Mouse (Mus musculus): ENCODE measurements around the gene Cptp. TPM values are rescaled to one million over a fixed set of nuclear protein-coding genes. Genes with fewer than 3 reads are reported as not detected.

Gene Cptp
- polyA plus RNA-seq, 1 experiment, result 1.7 TPM

DNA sequence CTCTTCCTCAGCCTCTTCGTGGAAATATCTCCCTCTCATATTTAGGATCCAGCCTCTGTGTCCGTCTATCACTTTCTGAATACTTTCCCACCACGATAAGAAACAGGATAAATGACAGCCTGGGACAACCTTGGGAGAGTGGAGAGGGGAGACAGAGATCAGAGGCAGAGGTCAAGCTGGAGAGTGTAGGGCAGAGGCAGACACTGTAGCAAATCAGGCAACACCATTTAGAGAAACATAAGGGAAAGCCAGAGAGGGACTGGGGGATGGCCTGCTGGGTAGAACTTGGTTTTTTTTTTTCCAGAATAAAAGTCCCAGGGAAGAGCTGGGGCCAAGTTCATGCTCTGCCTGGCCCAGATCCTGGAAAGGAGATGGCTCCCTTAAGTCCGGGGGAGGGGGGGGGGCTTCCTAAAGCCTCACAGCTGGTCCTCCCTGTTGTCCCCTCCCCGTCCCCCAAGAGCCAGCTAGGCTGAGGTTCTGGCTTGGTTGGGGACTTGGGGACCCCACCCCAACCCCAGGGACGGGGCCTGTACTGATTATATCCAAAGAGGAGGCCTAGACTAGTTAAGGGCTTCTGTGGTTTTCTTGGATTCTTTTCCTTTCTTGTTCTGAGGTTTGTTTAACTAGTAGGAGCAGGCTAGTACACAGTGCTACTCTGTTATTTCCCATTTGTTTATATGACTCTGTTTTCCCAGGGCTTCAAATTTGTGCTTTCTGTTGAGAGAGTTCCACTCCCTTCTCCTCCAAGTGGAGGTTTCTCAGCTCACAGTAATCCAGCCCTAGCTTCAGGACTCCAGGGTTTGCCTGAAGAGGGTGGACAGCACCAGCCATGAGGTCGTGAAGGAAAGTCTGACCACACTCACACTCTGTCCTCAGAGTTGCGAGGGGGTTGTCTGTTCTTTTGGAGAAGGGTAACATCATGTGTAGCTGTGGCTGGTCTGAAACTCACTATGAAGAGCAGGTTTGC lies 30.8 kb downstream of the Cptp start:
- no peak for TF ChIP-seq GATA1 (IDR thresholded peaks at IDR 0.05; ENCODE audit: low read length)

DNA sequence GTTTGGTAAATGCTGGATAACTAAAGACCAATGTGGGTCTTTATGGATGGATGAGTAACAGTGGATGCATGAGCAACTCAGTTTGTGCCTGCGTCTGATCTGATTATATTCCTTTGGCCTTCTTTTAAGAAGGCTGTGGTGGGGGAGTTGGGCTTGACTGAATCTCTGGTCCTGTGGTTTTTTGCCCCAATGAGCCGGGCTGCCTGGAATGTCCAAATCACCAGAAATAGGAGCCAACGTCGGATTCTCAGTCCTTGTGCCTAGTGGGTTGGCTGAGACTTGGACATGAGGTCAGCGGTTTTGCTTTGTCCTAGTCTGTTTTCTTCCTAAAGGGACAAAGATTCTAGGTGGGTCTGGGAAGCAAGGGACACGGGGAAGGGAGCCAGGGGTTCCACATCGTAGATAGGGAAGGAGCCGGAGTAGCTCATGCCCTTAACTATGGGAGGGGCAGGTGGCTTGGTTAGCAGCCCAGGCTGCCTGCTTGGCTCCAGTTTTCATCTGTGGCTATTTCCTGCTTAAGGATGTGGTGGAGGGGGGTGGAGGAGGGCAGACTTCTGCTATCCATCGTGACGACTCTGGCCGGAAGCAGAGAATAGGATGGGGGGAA lies 31.7 kb downstream of the Cptp start:
- no peak for TF ChIP-seq GATA1 (IDR thresholded peaks at IDR 0.05; ENCODE audit: low read length)

DNA sequence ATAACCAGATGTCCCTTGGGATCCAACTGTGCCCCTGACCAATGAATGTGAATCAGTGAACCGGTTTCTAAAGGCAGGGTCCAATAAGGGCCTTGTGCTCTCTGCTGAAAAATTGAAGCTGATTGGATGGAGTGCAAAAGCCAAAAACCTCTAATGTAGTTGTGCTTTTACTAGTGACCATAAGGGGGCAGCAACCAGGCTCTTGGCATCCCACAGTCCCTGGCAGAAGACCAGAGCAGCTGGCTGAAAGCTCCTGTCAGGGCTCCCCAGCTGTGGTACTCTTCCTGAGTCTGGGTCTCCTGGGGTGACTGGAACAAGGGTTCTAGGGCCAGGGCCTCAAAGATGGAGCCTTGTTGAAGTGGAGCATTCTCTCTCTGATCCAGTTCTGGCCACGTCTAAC lies 35.4 kb downstream of the Cptp start:
- TF ChIP-seq GATA1 (IDR thresholded peaks at IDR 0.05; ENCODE audit: low read length), result no peak

- TF ChIP-seq GATA1 (IDR thresholded peaks at IDR 0.05; ENCODE audit: low read length), result no peak
Observed at GRCm38 (mm10) chr4:155833234-155833633, 36.0 kb downstream of the Cptp start.

- no peak for TF ChIP-seq GATA1 (IDR thresholded peaks at IDR 0.05; ENCODE audit: low read length)
Observed at GRCm38 (mm10) chr4:155832321-155832720, 36.9 kb downstream of the Cptp start.

- TF ChIP-seq GATA1 (IDR thresholded peaks at IDR 0.05; ENCODE audit: low read length), result no peak
Observed at GRCm38 (mm10) chr4:155831831-155832230, 37.4 kb downstream of the Cptp start.

- TF ChIP-seq GATA1 (IDR thresholded peaks at IDR 0.05; ENCODE audit: low read length), result no peak
Observed at GRCm38 (mm10) chr4:155831205-155831766, 38.0 kb downstream of the Cptp start, which contains the start of gene Aurkaip1. TSS of gene Aurkaip1 (plus strand) at chr4:155831272.

- no peak for TF ChIP-seq GATA1 (IDR thresholded peaks at IDR 0.05; ENCODE audit: low read length)
Observed at GRCm38 (mm10) chr4:155830596-155830995, 38.6 kb downstream of the Cptp start.

- TF ChIP-seq GATA1 (IDR thresholded peaks at IDR 0.05; ENCODE audit: low read length), result no peak
Observed at GRCm38 (mm10) chr4:155829866-155830265, 39.4 kb downstream of the Cptp start.

- TF ChIP-seq GATA1 (IDR thresholded peaks at IDR 0.05; ENCODE audit: low read length), result no peak
Observed at GRCm38 (mm10) chr4:155823443-155823842, 45.8 kb downstream of the Cptp start.

GRCm38 (mm10) chr4:155821025-155821424 lies 48.2 kb downstream of the Cptp start:
- TF ChIP-seq GATA1 (IDR thresholded peaks at IDR 0.05; ENCODE audit: low read length), result no peak

- no peak for TF ChIP-seq GATA1 (IDR thresholded peaks at IDR 0.05; ENCODE audit: low read length)
Observed at GRCm38 (mm10) chr4:155817533-155817932, 51.7 kb downstream of the Cptp start.

Other genes starting within 250 kb of the Cptp start
- gene Cdk11b, start 244.6 kb downstream of the Cptp start, polyA plus RNA-seq (2012), result 112 and 114 TPM in 2 replicates
- gene Gm10563, start 224.0 kb downstream of the Cptp start, polyA plus RNA-seq (2012), result not detected in 2 replicates
- 0.08 and 0.09 TPM in 2 replicates for gene Mmp23, start 216.1 kb downstream of the Cptp start, polyA plus RNA-seq (2012)
- 32.9 and 34.2 TPM in 2 replicates for gene Mib2, start 200.2 kb downstream of the Cptp start, polyA plus RNA-seq (2012)
- gene Fndc10, start 175.1 kb downstream of the Cptp start, polyA plus RNA-seq (2012), result not detected in 2 replicates
- gene Ssu72, start 164.6 kb downstream of the Cptp start, polyA plus RNA-seq (2012), result 50.1 and 52.0 TPM in 2 replicates
- 0.73 and 0.79 TPM in 2 replicates for gene Tmem240, start 134.6 kb downstream of the Cptp start, polyA plus RNA-seq (2012)
- gene Atad3a, start 108.3 kb downstream of the Cptp start, polyA plus RNA-seq (2012), result 83.6 and 88.5 TPM in 2 replicates
- 0.16 and 0.17 TPM in 2 replicates for gene Vwa1, start 94.7 kb downstream of the Cptp start, polyA plus RNA-seq (2012)
- gene Tmem88b, start 83.6 kb downstream of the Cptp start, polyA plus RNA-seq (2012), result 0.02 and 0.06 TPM in 2 replicates
- gene Ankrd65, start 79.0 kb downstream of the Cptp start, polyA plus RNA-seq (2012), result not detected in 2 replicates
- gene Mrpl20, start 66.6 kb downstream of the Cptp start, polyA plus RNA-seq (2012), result 21.2 and 27.9 TPM in 2 replicates
- gene Ccnl2, start 57.0 kb downstream of the Cptp start, polyA plus RNA-seq (2012), result 41.7 and 52.9 TPM in 2 replicates
- gene Aurkaip1, start 38.2 kb downstream of the Cptp start, polyA plus RNA-seq (2012), result 258 and 358 TPM in 2 replicates
- 0.04 and 0.12 TPM in 2 replicates for gene Mxra8, start 29.8 kb downstream of the Cptp start, polyA plus RNA-seq (2012)
- 78.6 and 89.0 TPM in 2 replicates for gene Dvl1, start 22.0 kb downstream of the Cptp start, polyA plus RNA-seq (2012)
- 0.02 and 0.03 TPM in 2 replicates for gene Tas1r3, start 6.1 kb downstream of the Cptp start, polyA plus RNA-seq (2012)
- gene Ints11, start 106 bp upstream of the Cptp start, polyA plus RNA-seq (2012), result 22.3 and 26.6 TPM in 2 replicates
- 266 and 325 TPM in 2 replicates for gene Pusl1, start 22.3 kb upstream of the Cptp start, polyA plus RNA-seq (2012)
- 37.5 and 47.6 TPM in 2 replicates for gene Acap3, start 22.4 kb upstream of the Cptp start, polyA plus RNA-seq (2012)
- gene Ube2j2, start 74.4 kb upstream of the Cptp start, polyA plus RNA-seq (2012), result 179 and 243 TPM in 2 replicates
- 78.3 and 111 TPM in 2 replicates for gene C1qtnf12, start 92.9 kb upstream of the Cptp start, polyA plus RNA-seq (2012)
- gene B3galt6, start 123.2 kb upstream of the Cptp start, polyA plus RNA-seq (2012), result 6.0 and 6.1 TPM in 2 replicates
- 44.4 and 58.7 TPM in 2 replicates for gene Sdf4, start 123.4 kb upstream of the Cptp start, polyA plus RNA-seq (2012)
- 0.60 and 2.3 TPM in 2 replicates for gene Tnfrsf4, start 144.4 kb upstream of the Cptp start, polyA plus RNA-seq (2012)
- gene Tnfrsf18, start 156.7 kb upstream of the Cptp start, polyA plus RNA-seq (2012), result 0.10 and 0.16 TPM in 2 replicates
- gene Ttll10, start 190.0 kb upstream of the Cptp start, polyA plus RNA-seq (2012), result not detected in 2 replicates
- gene 9430015G10Rik, start 240.5 kb upstream of the Cptp start, polyA plus RNA-seq (2012), result 9.5 and 12.0 TPM in 2 replicates